Mouse (Mus musculus) thymus, adult 2 months (tissue): Measurements from ENCODE around the gene Krt12. TPM values are rescaled to one million over a fixed set of nuclear protein-coding genes. Genes with fewer than 3 reads are reported as not detected.

ENCODE experiments used
- DNase-seq: peaks from one replicate; pipeline ENCODE4 v3.0.0; 2021
- H3K27ac ChIP-seq: fragments of 200-500 bp; 2 replicates; pipeline ENCODE4 v1.5.1; 2012; ENCODE audit warnings: low read length, control low read depth; ENCODE audit not compliant: control insufficient read depth, insufficient read depth
- H3K27me3 ChIP-seq: fragments of 200-500 bp; 2 replicates; pipeline ENCODE4 v1.6.1; 2012; ENCODE audit warnings: mild to moderate bottlenecking, low read length, moderate library complexity, mixed read lengths; ENCODE audit not compliant: control insufficient read depth, insufficient read depth
- H3K36me3 ChIP-seq: fragments of 200-500 bp; 2 replicates; pipeline ENCODE4 v1.6.1; 2012; ENCODE audit warnings: mild to moderate bottlenecking, low read length, moderate library complexity; ENCODE audit not compliant: control insufficient read depth, insufficient read depth
- H3K4me1 ChIP-seq: fragments of 200-500 bp; replicated peaks from 2 replicates; pipeline ENCODE4 v1.6.1; 2012; ENCODE audit warnings: low read length; ENCODE audit not compliant: control insufficient read depth, insufficient read depth
- H3K4me3 ChIP-seq: fragments of 200-500 bp; 2 replicates; pipeline ENCODE4 v1.5.1; 2012; ENCODE audit warnings: mild to moderate bottlenecking, low read length, control low read depth, moderate library complexity; ENCODE audit not compliant: control insufficient read depth, insufficient read depth
- CTCF ChIP-seq: fragments of 200-500 bp; IDR thresholded peaks from 2 replicates; pipeline ENCODE4 v1.5.1; 2012; ENCODE audit warnings: mild to moderate bottlenecking, control low read depth, low read length, moderate library complexity, borderline replicate concordance; ENCODE audit not compliant: control insufficient read depth, poor library complexity, insufficient read depth; ENCODE audit errors: extremely low read depth
- POLR2A ChIP-seq: fragments of 200-500 bp; IDR thresholded peaks from 2 replicates; pipeline ENCODE4 v1.6.1; 2012; ENCODE audit warnings: mild to moderate bottlenecking, low read length, control low read depth, moderate library complexity; ENCODE audit not compliant: control insufficient read depth, poor library complexity, insufficient read depth; ENCODE audit errors: extremely low read depth
- WGBS: fragments of 180-500 bp; shearing (Covaris S2); methylation state at CpG from one replicate; pipeline ENCODE4 v1.1.7; 2018; 5-methylcytosine and 5-hydroxymethylcytosine counted together
- polyA plus RNA-seq: library from polyadenylated mRNA; depleted of rRNA; stranded (reverse); fragments of >200 nt; gene quantifications from 2 replicates; pipeline ENCODE4 v1.2.3, GENCODE M21; 2012

Krt12 gene
- polyA plus RNA-seq, 1 experiment, result 0.34 TPM

DNA sequence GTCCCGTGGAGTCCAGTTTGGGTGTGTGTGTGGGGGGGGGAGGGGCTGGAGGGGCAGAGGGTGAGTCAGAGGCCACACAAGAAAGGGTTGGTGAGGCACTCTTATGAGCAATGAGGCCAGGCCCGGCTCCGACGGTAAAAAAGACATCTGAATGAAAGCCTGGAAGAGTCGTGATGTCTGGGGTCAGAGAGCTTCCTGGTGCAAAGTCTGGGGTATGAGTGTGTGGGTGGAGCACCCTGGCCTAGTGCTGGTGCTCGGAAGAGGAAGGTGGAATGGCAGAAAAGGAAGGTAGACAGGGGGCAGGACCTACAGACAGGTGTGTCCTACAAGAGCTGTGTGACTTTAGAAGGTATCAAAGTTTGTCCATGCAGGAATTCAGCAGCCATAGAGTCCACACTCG is 36.8 kb upstream of the Krt12 start:
- Histone ChIP-seq H3K4me3 (no peak overlapping the region), H3K27me3 (no peaks in the 10 kb centered on the region), H3K27ac (no peak overlapping the region), H3K4me1 (no peaks in the 10 kb centered on the region), H3K36me3 (no peaks in the 10 kb centered on the region)
- 58% methylated on average over 7 of the region's 7 CpGs for WGBS
- no peak for DNase-seq
- TF ChIP-seq CTCF (no peak), POLR2A (no peak)

DNA sequence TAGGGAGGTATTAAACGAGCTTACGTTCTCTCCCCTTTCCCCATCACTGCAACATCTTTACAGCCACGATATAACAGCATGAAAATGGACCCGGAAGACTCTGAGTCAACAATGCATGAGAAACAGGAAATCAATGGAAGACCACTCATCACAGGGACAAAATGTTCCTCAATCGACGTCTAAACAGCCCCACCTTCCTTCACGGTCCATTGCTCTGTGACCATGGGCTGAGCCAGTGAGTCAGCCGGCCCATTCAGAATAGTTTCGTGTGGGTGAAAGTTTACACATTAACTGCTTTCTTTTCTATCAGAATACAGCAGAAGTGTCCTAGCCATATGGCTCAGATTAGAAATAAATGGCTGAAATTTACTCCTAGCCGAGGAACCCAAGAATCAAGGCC is 32.7 kb upstream of the Krt12 start:
- no peaks in the 10 kb centered on the region for H3K27me3 ChIP-seq
- H3K4me3 ChIP-seq, result no peak overlapping the region
- DNase-seq, result no peak
- no peak for TF ChIP-seq CTCF
- TF ChIP-seq POLR2A, result no peak
- no peaks in the 10 kb centered on the region for H3K36me3 ChIP-seq
- no peak overlapping the region for H3K27ac ChIP-seq
- WGBS, result 83% methylated on average over 10 of the region's 10 CpGs
- H3K4me1 ChIP-seq, result no peaks in the 10 kb centered on the region

DNA sequence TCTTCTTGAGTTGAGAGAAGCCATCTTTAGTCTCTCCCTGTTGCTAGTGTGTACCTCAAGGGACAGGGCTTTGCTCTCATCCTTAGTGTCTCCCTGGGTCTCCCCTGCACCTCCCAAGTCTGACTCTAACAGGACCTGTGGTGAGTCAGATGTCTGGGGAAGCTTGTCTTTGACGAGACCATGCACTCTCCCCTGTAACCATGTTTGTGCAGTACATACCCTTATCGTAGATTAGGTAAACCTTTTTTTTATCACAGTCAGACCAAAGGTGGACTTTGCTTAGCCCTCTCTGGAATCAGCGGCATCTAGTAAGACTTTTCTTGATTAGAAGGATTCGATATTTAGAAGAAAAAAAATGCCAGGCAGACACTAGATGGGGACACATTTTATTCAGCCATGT is 32.0 kb upstream of the Krt12 start:
- H3K27ac ChIP-seq, result no peak overlapping the region

GRCm38 (mm10) chr11:99448769-99449168 is 26.7 kb upstream of the Krt12 start:
- H3K4me3 ChIP-seq, result no peak overlapping the region
- no peak for DNase-seq
- TF ChIP-seq CTCF (no peak), POLR2A (no peak)
- H3K4me1 ChIP-seq, result no peaks in the 10 kb centered on the region
- H3K27me3 ChIP-seq, result no peaks in the 10 kb centered on the region
- 66% methylated on average over 2 of the region's 2 CpGs for WGBS
- no peaks in the 10 kb centered on the region for H3K36me3 ChIP-seq
- H3K27ac ChIP-seq, result no peak overlapping the region

More for the DNA sequence above, 32.0 kb upstream of the Krt12 start:
- 92% methylated on average over 4 of the region's 4 CpGs for WGBS
- TF ChIP-seq POLR2A, result no peak
- TF ChIP-seq CTCF, result no peak
- Histone ChIP-seq H3K36me3 (no peaks in the 10 kb centered on the region), H3K4me3 (no peak overlapping the region), H3K4me1 (no peaks in the 10 kb centered on the region), H3K27me3 (no peaks in the 10 kb centered on the region)
- no peak for DNase-seq

DNA sequence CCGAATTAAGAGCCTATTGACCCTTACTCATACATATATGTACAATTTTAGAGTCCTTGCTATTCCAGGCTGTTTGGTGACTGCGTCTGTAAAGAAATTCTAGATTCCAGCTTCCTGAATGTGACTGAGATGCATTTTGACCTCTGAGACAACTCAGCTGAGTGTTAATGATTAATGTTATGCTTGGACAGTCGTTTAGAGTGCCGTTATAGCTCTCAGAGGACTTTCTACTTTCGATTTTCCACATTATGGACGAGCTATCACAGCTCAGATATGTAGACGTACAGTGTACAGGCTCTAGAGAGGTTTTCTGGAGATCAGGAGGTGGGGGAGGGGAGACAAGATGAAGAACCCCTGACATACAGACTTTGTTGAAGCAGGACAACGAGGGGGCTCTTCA is 19.2 kb upstream of the Krt12 start:
- TF ChIP-seq CTCF (no peak), POLR2A (no peak)
- 68% methylated on average over 8 of the region's 8 CpGs for WGBS
- H3K4me1 ChIP-seq, result no peaks in the 10 kb centered on the region
- H3K27me3 ChIP-seq, result no peaks in the 10 kb centered on the region
- no peaks in the 10 kb centered on the region for H3K36me3 ChIP-seq
- DNase-seq, result no peak
- no peak overlapping the region for H3K27ac ChIP-seq
- H3K4me3 ChIP-seq, result no peak overlapping the region

GRCm38 (mm10) chr11:99439465-99439864 is 17.4 kb upstream of the Krt12 start:
- H3K27me3 ChIP-seq, result no peaks in the 10 kb centered on the region
- TF ChIP-seq CTCF, result no peak
- no peak for TF ChIP-seq POLR2A
- no peak overlapping the region for H3K4me3 ChIP-seq
- DNase-seq, result no peak
- 78% methylated on average over 10 of the region's 10 CpGs for WGBS
- H3K4me1 ChIP-seq, result no peaks in the 10 kb centered on the region
- H3K36me3 ChIP-seq, result no peaks in the 10 kb centered on the region
- no peak overlapping the region for H3K27ac ChIP-seq

DNA sequence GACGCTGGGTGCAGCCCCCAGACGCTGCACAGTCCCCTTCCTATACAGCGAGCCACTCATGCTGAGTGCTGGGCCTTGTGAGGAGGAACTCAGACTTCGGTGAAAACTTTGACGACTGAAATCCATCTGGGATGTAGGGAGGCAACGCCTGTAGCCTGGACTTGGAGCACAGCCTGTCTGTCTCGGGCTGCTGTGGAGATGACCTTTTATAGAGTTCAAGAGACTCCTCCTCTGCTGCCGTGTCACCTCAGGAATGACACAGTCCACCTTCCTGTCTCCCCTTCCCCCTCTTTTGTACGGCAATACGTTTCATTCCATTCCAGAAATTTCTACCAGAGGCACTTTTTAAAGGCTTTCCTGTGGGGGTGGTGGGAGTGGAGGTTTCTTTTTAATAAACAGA is 15.9 kb upstream of the Krt12 start, which contains the start of gene Krt20:
Gene Krt20, minus strand, starts transcription at position 179 of the 400 bp plus-strand sequence.
- no peaks in the 10 kb centered on the region for H3K36me3 ChIP-seq
- no peak within 1 kb of the TSS for H3K4me3 ChIP-seq
- no peak for DNase-seq
- TF ChIP-seq CTCF (no peak), POLR2A (no peak)
- WGBS, result 52% methylated on average over 10 of the region's 10 CpGs
- no peak within 1 kb of the TSS for H3K27ac ChIP-seq
- no peaks in the 10 kb centered on the region for H3K27me3 ChIP-seq
- H3K4me1 ChIP-seq, result no peaks in the 10 kb centered on the region
